Mouse (Mus musculus) cortical plate, adult 2 months (tissue): ENCODE data around the gene Clec2i.

ENCODE experiments used
- CTCF ChIP-seq: fragments of 200-500 bp; IDR thresholded peaks from 2 replicates; pipeline ENCODE4 v1.5.1; 2011; ENCODE audit warnings: mild to moderate bottlenecking, control low read depth, low read length; ENCODE audit not compliant: insufficient read depth; ENCODE audit errors: extremely low read depth
- POLR2A ChIP-seq: fragments of 200-500 bp; IDR thresholded peaks from 2 replicates; pipeline ENCODE4 v1.6.1; 2011; ENCODE audit warnings: mild to moderate bottlenecking, low read length, control low read depth; ENCODE audit not compliant: insufficient read depth; ENCODE audit errors: extremely low read depth

- TF ChIP-seq CTCF (no peak), POLR2A (no peak)
Observed at GRCm38 (mm10) chr6:128941646-128942421, 54.4 kb downstream of the Clec2i start.
